Mouse (Mus musculus): ENCODE data around the gene Fadd. TPM values are rescaled to one million over a fixed set of nuclear protein-coding genes. Genes with fewer than 3 reads are reported as not detected.
A peak's percentile ranks its signal among the peaks of the same experiment; 100 is the strongest.

Fadd gene
- polyA plus RNA-seq (2015; fragmentation: Nextera tagmentation; extraction: Ambion mirVana), result 10.1 and 10.8 TPM in 2 replicates

- peak within 1 kb of the TSS; percentile 93 for H3K9ac ChIP-seq
- H3K27me3 ChIP-seq, result no peaks in the 10 kb centered on the region
- peak within 1 kb of the TSS; percentile 84 for H3K4me2 ChIP-seq
- peak within 1 kb of the TSS; percentile 86 for H3K4me3 ChIP-seq
- no peaks in the 10 kb centered on the region for H3K9me3 ChIP-seq
- peaks cover 19% of the 10 kb centered on the region for H3K4me1 ChIP-seq
- ATAC-seq (ENCODE audit: insufficient number of reproducible peaks, low FRiP score, low TSS enrichment, low read depth), result peak; percentile 83
- H3K27ac ChIP-seq, result peak within 1 kb of the TSS; percentile 92
- peaks cover 25% of the 10 kb centered on the region for H3K36me3 ChIP-seq
- WGBS, result 1% methylated on average over 34 of the region's 34 CpGs
These were observed at the start of gene Fadd for GRCm38 (mm10) chr7:144582284-144582980. TSS of gene Fadd (minus strand) at chr7:144582463.

DNA sequence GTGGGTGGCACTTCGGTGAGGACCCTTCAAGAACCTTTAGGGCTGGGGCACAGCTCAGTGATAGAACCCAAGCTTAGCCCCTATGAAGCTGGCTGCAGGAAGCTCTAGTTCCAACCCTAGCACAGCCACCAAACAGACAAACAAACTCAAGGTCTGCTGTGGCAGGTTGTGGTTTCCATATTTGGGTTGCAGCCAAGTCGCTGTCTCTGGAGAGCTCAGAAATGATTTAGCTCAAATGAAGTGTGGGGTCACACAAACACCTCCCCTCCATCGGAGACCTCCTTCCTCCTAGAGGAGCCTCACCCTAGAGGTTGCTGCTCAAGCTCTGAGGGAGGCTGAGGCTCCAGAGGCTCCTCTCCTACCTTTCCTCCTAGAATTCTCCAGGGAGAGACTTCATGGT is 48.4 kb upstream of the Fadd start:
- Histone ChIP-seq H3K36me3 (no peaks in the 10 kb centered on the region), H3K4me2 (no peak overlapping the region), H3K9ac (no peak overlapping the region), H3K27me3 (no peaks in the 10 kb centered on the region), H3K27ac (no peak overlapping the region), H3K4me1 (peaks cover 4% of the 10 kb centered on the region), H3K9me3 (no peaks in the 10 kb centered on the region), H3K4me3 (no peak overlapping the region)
- WGBS, result 76% methylated on average over 3 of the region's 3 CpGs
- ATAC-seq (ENCODE audit: insufficient number of reproducible peaks, low FRiP score, low TSS enrichment, low read depth), result no peak

- no peaks in the 10 kb centered on the region for H3K36me3 ChIP-seq
These were observed 46.2 kb upstream of the Fadd start for GRCm38 (mm10) chr7:144628334-144628915.

DNA sequence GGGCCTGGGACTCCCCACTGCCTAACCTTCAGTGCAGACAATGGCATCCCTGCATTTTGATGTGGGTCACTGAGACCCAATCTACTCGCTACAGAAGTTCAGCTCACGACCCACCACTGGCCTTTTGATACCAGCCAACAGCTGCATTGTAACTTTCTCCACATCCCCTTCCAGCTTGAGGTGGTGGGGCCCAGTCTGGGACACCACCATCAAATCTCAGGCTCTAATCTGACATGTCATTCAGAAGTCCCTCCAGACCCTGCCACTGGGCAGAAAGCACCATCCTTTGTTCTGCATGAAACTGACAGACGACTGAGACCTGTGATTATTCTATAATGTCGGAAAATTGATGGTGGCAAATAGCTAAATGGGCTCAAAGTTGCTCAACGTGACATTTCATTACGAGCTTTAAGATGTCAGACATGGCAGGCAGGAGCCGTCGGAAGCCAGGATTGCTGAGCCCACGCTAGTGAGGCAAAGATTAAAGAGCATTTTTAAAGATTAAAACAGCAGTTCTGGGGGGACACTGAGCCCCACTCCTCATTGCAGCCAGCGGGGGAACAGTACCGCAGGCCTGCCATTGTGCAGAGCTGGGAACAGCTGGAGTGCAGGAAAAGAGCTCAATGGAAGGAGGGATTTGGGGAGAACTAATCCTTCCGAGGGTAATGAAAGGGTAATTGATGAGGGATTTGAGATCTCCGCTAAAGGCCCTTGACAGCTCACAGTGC is 45.5 kb upstream of the Fadd start:
- Histone ChIP-seq H3K4me2 (no peak overlapping the region), H3K27ac (no peak overlapping the region), H3K9me3 (no peaks in the 10 kb centered on the region), H3K9ac (no peak overlapping the region), H3K4me3 (no peak overlapping the region), H3K4me1 (peaks cover 4% of the 10 kb centered on the region), H3K27me3 (no peaks in the 10 kb centered on the region), H3K36me3 (no peaks in the 10 kb centered on the region)
- WGBS, result 42% methylated on average over 13 of the region's 13 CpGs
- no peak for ATAC-seq (ENCODE audit: insufficient number of reproducible peaks, low FRiP score, low TSS enrichment, low read depth)

More at GRCm38 (mm10) chr7:144628334-144628915, 46.2 kb upstream of the Fadd start:
- H3K4me1 ChIP-seq, result peaks cover 4% of the 10 kb centered on the region
- WGBS, result 18% methylated on average over 3 of the region's 3 CpGs
- H3K9ac ChIP-seq, result no peak overlapping the region
- no peaks in the 10 kb centered on the region for H3K27me3 ChIP-seq
- ATAC-seq (ENCODE audit: insufficient number of reproducible peaks, low FRiP score, low TSS enrichment, low read depth), result no peak
- H3K4me3 ChIP-seq, result no peak overlapping the region
- H3K27ac ChIP-seq, result no peak overlapping the region
- no peaks in the 10 kb centered on the region for H3K9me3 ChIP-seq
- H3K4me2 ChIP-seq, result no peak overlapping the region

DNA sequence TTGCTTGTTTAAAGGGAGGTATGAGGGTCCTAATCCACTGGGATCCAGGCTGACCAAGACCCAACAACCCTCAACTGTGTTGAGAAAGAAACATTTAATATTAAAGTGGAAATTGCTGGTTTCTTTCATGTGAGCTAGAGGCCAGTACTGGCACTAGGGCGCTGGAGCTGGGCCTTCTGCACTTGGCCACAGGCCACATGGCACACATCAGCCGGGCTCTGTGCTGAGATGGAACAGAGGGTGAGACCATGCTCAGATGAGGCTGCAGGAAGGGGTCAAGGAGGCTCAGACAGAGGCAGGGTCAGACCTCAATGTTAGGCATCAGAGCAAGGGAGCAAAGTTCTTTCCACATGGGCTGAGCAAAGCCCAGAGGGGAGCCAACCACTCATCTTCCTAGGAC is 43.8 kb upstream of the Fadd start:
- Histone ChIP-seq H3K9ac (no peak overlapping the region), H3K4me2 (no peak overlapping the region), H3K4me3 (no peak overlapping the region), H3K27ac (no peak overlapping the region), H3K9me3 (no peaks in the 10 kb centered on the region), H3K27me3 (no peaks in the 10 kb centered on the region), H3K4me1 (peaks cover 8% of the 10 kb centered on the region), H3K36me3 (no peaks in the 10 kb centered on the region)
- 70% methylated on average over 2 of the region's 2 CpGs for WGBS
- ATAC-seq (ENCODE audit: insufficient number of reproducible peaks, low FRiP score, low TSS enrichment, low read depth), result no peak

DNA sequence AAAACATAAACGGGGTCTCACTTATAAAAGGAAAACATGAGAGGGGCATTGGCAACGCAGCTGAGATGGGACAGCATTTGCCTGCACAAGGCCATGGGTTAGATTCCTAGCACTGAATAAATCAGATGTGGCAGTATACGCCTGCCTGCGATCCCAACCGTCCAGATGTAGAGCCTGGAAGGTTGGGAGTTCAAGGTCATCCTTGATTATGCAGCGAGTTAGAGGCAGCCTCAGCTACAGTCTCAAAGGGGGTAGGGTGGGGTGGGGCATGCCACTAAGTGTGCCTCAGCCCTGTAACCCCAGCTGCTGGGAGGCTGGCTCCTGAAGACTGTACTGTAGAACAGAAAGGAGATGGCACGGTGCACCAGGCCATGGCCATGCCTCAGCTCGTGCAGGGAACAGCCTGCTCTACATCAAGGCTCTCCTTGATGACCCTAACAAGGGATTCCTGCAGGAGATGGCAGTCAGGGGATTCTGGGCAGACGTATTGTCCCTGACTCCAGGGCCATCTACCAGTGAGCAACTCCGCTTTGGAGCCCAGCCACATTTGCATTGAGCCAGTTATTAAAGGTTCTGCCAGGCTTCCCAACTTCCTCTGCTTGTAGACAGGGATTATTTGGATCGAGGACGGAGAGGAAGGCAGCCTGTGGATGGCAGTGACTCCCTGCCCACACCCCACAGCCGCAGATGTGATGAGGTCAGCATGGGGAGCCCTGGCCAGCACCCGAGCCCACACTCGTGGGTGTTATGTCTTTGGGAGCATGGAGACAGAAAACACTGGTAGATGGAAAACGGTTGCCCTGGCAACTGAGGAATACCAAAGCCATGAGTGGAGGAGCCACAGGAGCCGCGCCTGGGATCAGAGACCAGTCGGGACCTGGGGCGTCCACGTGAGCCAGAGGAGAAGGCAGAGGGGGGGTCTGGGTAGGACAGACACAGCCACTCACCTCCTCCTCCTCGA is 38.7 kb upstream of the Fadd start:
- H3K9me3 ChIP-seq, result no peaks in the 10 kb centered on the region
- WGBS, result 63% methylated on average over 22 of the region's 22 CpGs
- H3K9ac ChIP-seq, result no peak overlapping the region
- no peak overlapping the region for H3K27ac ChIP-seq
- no peak overlapping the region for H3K4me3 ChIP-seq
- no peaks in the 10 kb centered on the region for H3K27me3 ChIP-seq
- peaks cover 9% of the 10 kb centered on the region; the same call in 1 of the 2 replicates for H3K4me1 ChIP-seq
- H3K4me2 ChIP-seq, result no peak overlapping the region
- 0 out of 2 replicates have a peak, but pooled peaks have one; percentile 24 for ATAC-seq (ENCODE audit: insufficient number of reproducible peaks, low FRiP score, low TSS enrichment, low read depth)
- H3K36me3 ChIP-seq, result no peaks in the 10 kb centered on the region

- Histone ChIP-seq H3K9me3 (no peaks in the 10 kb centered on the region), H3K4me1 (peaks cover 9% of the 10 kb centered on the region; the same call in 1 of the 2 replicates), H3K27ac (no peak overlapping the region), H3K4me2 (no peak overlapping the region), H3K27me3 (no peaks in the 10 kb centered on the region), H3K4me3 (no peak overlapping the region), H3K36me3 (no peaks in the 10 kb centered on the region), H3K9ac (no peak overlapping the region)
- no peak for ATAC-seq (ENCODE audit: insufficient number of reproducible peaks, low FRiP score, low TSS enrichment, low read depth)
These were observed 38.1 kb upstream of the Fadd start for GRCm38 (mm10) chr7:144620315-144620714.

- H3K4me1 ChIP-seq, result peaks cover 9% of the 10 kb centered on the region
- H3K36me3 ChIP-seq, result no peaks in the 10 kb centered on the region
- no peaks in the 10 kb centered on the region for H3K9me3 ChIP-seq
- H3K9ac ChIP-seq, result no peak overlapping the region
- no peaks in the 10 kb centered on the region for H3K27me3 ChIP-seq
- no peak overlapping the region for H3K4me3 ChIP-seq
- ATAC-seq (ENCODE audit: insufficient number of reproducible peaks, low FRiP score, low TSS enrichment, low read depth), result no peak
- 70% methylated on average over 6 of the region's 6 CpGs for WGBS
- no peak overlapping the region for H3K27ac ChIP-seq
- H3K4me2 ChIP-seq, result no peak overlapping the region
These were observed 33.1 kb upstream of the Fadd start for GRCm38 (mm10) chr7:144615343-144615742.

DNA sequence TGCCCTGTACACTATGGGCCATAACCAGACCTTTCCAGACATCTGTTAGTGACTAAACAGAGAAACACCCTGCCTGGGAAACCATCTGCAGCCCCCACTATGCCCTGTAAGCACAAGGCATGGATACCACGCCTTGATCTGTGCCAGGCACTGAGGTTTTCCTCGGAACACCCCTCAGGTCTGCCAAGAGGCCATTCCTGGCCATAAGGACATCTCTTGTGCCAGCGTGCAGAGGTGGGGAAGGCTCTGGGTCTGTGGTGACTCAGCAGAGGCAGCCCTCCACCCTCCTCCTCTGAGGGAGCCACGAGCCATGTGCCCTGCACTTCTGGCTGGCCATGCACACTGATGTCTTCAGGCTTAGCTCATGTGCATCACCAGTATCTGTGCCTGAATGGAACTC is 30.6 kb upstream of the Fadd start:
- ATAC-seq (ENCODE audit: insufficient number of reproducible peaks, low FRiP score, low TSS enrichment, low read depth), result 0 out of 2 replicates have a peak, but pooled peaks have one; percentile 15
- H3K4me2 ChIP-seq, result no peak overlapping the region
- peaks cover 9% of the 10 kb centered on the region for H3K4me1 ChIP-seq
- H3K36me3 ChIP-seq, result no peaks in the 10 kb centered on the region
- WGBS, result 55% methylated on average over 4 of the region's 4 CpGs
- H3K27ac ChIP-seq, result no peak overlapping the region
- no peak overlapping the region for H3K4me3 ChIP-seq
- H3K27me3 ChIP-seq, result no peaks in the 10 kb centered on the region
- H3K9me3 ChIP-seq, result no peaks in the 10 kb centered on the region
- H3K9ac ChIP-seq, result no peak overlapping the region

- peak overlapping the region; percentile 48; the same call in 1 of the 2 replicates for H3K27ac ChIP-seq
- H3K9ac ChIP-seq, result no peak overlapping the region
- H3K9me3 ChIP-seq, result no peaks in the 10 kb centered on the region
- H3K4me3 ChIP-seq, result no peak overlapping the region
- peaks cover 9% of the 10 kb centered on the region for H3K4me1 ChIP-seq
- no peaks in the 10 kb centered on the region for H3K27me3 ChIP-seq
- 64% methylated on average over 4 of the region's 4 CpGs for WGBS
- H3K36me3 ChIP-seq, result no peaks in the 10 kb centered on the region
- H3K4me2 ChIP-seq, result no peak overlapping the region
- ATAC-seq (ENCODE audit: insufficient number of reproducible peaks, low FRiP score, low TSS enrichment, low read depth), result 0 out of 2 replicates have a peak, but pooled peaks have one; percentile 23
These were observed 30.1 kb upstream of the Fadd start for GRCm38 (mm10) chr7:144612351-144612750.

GRCm38 (mm10) chr7:144611595-144611994 is 29.3 kb upstream of the Fadd start:
- ATAC-seq (ENCODE audit: insufficient number of reproducible peaks, low FRiP score, low TSS enrichment, low read depth), result no peak
- H3K4me3 ChIP-seq, result no peak overlapping the region
- H3K36me3 ChIP-seq, result no peaks in the 10 kb centered on the region
- H3K9me3 ChIP-seq, result no peaks in the 10 kb centered on the region
- peak overlapping the region; percentile 48; the same call in 1 of the 2 replicates for H3K27ac ChIP-seq
- no peaks in the 10 kb centered on the region for H3K27me3 ChIP-seq
- no peak overlapping the region for H3K9ac ChIP-seq
- no peak overlapping the region for H3K4me2 ChIP-seq
- WGBS, result 80% methylated on average over 16 of the region's 16 CpGs
- peaks cover 9% of the 10 kb centered on the region for H3K4me1 ChIP-seq
